Mouse (Mus musculus): ENCODE measurements around the gene Asrgl1.
"Not testable (repeated sequence)": the region's sequence is repeated elsewhere in the genome, so short reads cannot be mapped to it uniquely, and the experiment has no call there.

Asrgl1 gene

GRCm38 (mm10) chr19:9105101-9105685 is 30.2 kb downstream of the Asrgl1 start:
- DNase-seq (ENCODE audit: low read depth, low spot score): no peak

- no peak for DNase-seq (ENCODE audit: low read depth, low spot score)
Observed at GRCm38 (mm10) chr19:9103986-9104385, 31.4 kb downstream of the Asrgl1 start.

DNA sequence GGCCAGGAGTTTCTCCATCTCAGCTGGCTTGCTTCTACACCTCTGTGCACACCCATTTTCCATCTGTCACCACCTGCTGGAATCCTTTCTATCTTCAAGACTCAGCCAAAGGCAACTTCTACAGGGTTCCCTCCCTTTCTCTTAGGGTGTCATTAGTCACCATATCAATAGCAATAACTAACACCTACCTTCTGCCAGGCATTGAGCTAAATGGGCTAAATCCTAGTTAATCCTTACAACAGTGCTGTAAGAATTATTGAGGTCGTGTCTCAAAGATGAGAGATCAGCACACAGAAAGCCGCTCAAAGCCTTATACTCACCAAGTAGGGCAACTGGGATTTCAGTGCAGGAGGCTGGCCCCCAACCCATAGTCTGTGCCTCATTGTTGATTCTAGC is 34.4 kb downstream of the Asrgl1 start:
- no peak for DNase-seq (ENCODE audit: low read depth, low spot score)

DNA sequence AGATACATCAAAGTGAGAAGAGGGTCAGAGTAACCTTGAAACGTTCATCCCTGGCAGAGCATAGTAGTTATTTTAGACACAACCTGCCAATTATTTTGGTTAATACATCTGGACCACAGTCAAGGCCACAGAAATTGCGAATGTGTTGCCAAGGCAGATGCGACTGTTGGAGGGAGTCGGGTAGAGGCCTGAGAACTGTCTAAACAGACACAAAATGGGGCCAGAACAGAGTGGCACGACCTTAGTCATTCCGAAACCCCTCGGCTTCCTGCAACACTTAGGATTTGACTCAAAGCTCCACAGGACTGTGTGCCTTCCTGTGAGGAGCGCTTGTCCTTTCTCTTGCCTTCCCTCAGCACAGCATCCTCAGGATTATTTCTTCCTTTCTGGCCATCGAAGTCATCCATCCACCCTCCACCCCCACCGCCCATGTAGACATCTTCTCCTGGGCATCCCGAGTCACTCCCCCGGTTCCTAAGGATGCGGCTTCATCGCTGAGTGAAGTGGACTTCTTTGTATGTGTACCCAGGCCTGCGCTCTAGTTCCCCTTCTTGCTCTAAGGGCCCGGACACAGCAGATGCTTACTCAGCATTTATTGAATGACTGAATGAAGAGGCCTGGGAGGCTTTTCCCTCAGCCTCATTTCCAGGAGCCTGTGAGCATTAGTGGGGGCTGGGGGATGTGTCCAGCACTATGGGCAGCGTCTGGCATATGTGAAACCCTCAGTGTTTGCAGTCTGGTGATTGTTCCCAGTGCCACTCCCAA is 35.0 kb downstream of the Asrgl1 start:
- no peak for DNase-seq (ENCODE audit: low read depth, low spot score)

DNA sequence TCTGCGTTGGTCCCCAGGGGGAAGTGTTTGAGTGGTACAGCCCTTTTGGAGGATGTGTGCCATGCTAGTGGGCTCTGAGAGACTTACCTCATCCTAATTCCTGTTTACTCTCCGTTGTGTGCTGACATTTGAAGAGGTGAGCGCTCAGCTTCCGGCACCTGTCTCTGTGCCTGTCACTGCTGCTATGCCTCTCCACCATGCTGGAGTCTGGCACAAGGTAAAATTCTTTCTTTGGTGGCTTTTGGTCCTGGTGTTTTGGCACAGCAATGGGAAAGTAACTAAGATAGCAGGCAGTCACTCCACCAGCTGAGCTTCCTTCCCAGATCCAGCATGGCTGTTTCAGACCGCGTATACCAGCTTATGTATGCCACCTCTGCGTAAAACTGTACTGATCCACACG is 35.7 kb downstream of the Asrgl1 start:
- no peak for DNase-seq (ENCODE audit: low read depth, low spot score)

DNA sequence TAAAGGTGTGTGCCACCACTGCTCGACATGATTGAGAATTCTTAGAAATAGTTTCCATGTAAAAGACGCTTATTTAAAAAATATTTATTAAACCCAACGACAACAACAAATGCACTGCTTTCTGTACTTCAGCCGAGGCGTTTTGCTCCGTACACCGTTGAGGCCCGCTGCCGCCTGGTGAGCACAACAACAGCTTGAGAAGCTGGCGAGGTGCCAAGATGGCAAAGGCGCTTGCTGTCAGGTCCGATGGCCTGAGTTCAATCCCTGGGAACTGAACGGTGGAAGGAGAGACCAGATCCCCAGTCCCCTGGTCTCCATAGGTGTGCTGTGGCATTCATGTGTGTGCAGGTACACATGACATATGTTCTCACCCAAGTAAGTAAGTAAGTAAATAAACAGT is 38.0 kb downstream of the Asrgl1 start:
- no peak for DNase-seq (ENCODE audit: low read depth, low spot score)

DNA sequence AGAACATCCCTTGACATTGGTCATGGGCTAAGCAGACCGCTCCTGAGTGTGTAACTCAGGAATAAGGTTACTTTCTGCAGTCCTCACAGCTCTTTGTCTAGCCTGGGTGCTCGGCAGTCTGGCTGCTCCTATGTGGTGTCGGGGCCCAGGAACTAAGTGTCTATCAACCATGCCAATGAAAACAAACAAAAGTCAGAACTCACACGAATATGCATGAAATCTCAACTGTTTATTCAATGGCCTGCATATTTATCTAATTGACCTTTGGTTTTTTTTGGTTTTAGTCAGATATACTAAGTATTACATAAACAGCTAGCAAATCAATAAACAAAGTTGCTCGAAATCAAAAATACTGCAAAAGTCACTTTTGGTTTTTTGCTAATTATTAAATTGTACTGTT is 40.3 kb downstream of the Asrgl1 start:
- DNase-seq (ENCODE audit: low read depth, low spot score): no peak

GRCm38 (mm10) chr19:9090709-9091108 is 44.7 kb downstream of the Asrgl1 start:
- DNase-seq (ENCODE audit: low read depth, low spot score): no peak

- DNase-seq (ENCODE audit: low read depth, low spot score): no peak
Observed at GRCm38 (mm10) chr19:9090191-9090590, 45.2 kb downstream of the Asrgl1 start.

DNA sequence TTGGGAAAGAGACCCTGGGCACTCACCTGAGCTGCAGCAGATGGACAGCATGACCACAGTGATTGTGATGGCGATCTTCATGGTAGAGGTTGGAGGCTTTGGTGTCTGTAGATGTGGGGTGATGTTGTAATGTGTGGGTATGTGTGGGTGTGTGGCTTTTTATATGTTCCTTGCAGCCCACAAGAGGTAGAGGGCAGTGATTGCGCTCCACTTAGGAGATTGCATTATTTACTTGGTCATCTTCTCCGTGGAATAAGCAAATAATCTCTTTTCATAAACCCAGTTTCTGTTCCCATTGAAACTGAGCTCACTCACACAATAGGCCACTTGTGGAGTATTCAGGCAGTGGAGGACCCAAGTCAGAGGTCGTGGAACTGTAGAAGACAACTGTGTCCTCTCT is 47.6 kb downstream of the Asrgl1 start, which contains the start of gene Scgb1a1:
Scgb1a1 (minus strand) TSS at position 138 of the 400 bp plus-strand sequence.
- no peak for DNase-seq (ENCODE audit: low read depth, low spot score)

DNA sequence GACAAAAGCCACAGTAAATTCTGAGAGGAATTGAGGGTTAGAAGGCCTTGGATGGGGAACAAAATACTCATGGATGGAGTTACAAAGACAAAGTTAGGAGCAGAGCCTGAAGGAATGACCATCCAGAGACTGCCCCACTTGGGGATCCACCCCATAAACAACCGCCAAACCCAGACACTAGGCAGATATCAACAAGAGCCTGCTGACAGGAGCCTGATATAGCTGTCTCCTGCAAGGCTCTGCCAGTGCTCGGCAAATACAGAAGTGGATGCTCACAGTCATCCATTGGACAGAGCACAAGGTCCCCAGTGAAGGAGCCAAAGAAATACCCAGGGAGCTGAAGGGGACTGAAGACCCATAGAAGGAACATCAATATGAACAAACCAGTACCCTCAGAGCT is 51.5 kb downstream of the Asrgl1 start:
- not testable (repeated sequence) for DNase-seq (ENCODE audit: low read depth, low spot score)

GRCm38 (mm10) chr19:9083010-9083355 is 52.5 kb downstream of the Asrgl1 start:
- DNase-seq (ENCODE audit: low read depth, low spot score): no peak

- DNase-seq (ENCODE audit: low read depth, low spot score): peak; percentile 87
Observed at GRCm38 (mm10) chr19:9082191-9083009, 53.0 kb downstream of the Asrgl1 start.

DNA sequence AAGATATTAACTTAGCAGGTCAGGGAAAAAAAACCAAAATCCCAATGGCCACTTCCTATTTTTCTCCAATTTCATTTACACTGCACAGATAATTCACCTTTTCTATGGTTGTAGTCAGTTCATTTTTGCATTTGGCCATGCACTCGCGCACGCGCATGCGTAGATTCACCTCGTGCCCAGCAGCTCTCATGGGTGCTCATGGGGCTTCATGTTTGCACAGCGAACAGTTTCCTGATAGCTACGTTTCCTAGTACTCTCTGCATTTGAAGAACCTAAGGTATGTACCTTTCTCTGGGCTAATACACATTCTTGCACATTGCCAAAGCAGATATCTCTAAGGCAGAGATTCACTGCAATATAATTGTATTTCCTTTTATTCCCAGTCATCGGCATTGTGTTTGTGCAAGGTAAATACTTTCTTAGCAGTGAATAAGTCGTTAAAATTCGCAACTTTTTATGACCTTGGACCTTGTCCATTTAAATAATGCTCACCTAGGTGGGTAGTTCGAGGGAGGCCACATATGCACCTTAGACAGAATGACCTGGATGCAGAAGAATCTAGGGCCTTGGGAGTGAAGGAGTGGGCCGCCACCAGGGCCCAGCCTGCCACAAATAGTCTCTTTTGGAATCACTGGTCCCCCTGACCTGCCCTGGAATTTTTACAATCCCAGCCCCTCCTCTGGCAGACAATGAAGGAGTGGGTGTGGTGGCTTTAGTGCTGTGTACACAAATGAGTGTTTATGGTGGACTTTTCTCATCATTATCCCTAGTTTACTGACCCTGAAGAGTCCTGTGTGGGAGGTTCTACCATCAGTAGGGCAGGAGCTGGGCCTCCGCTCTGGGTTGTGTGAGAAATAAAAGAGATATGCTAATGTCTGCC is 53.9 kb downstream of the Asrgl1 start:
- no peak for DNase-seq (ENCODE audit: low read depth, low spot score)

DNA sequence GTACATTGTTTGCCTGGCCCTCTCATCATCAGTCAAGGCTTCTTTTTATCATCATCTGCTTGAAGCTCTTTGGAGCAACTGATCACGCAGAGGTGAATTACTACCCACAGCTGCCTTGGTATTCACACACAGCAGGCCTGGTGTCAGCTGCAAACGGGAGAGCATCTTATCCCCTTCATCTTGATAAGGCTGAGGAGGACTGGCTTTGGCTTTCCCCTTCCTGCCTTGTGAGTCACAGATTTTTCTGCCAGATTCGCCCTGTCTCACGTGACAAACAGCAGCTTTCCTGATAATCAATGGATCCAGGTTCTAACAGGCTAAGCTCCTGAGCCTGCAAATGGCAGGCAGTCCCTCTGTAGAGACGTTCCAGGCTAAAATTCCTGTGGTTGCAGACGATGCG is 55.5 kb downstream of the Asrgl1 start:
- no peak for DNase-seq (ENCODE audit: low read depth, low spot score)

- DNase-seq (ENCODE audit: low read depth, low spot score): no peak
Observed at GRCm38 (mm10) chr19:9076982-9077660, 58.3 kb downstream of the Asrgl1 start.

DNA sequence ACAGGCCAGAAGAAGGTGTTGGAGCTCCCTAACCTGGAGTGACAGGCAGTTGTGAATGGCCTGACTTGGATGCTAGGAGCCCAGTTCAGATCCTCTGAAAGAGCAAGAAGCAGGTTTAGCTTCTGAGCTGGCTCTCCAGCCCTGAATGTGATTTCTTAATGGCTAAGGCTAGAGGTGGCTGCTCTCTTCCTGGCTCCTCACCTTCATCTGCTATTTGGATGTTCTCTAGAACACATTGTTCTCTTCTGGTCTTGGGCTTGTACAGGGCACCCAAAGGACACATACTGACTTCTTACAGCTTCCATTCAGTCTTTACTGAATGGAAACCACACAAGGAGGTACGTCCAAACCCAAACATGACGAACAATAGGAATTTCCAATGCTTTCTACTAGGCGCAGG is 59.4 kb downstream of the Asrgl1 start:
- no peak for DNase-seq (ENCODE audit: low read depth, low spot score)

GRCm38 (mm10) chr19:9075558-9075957 is 59.9 kb downstream of the Asrgl1 start:
- DNase-seq (ENCODE audit: low read depth, low spot score): no peak

GRCm38 (mm10) chr19:9074424-9074823 is 61.0 kb downstream of the Asrgl1 start:
- DNase-seq (ENCODE audit: low read depth, low spot score): peak; percentile 21

GRCm38 (mm10) chr19:9073776-9074411 is 61.5 kb downstream of the Asrgl1 start:
- no peak for DNase-seq (ENCODE audit: low read depth, low spot score)

DNA sequence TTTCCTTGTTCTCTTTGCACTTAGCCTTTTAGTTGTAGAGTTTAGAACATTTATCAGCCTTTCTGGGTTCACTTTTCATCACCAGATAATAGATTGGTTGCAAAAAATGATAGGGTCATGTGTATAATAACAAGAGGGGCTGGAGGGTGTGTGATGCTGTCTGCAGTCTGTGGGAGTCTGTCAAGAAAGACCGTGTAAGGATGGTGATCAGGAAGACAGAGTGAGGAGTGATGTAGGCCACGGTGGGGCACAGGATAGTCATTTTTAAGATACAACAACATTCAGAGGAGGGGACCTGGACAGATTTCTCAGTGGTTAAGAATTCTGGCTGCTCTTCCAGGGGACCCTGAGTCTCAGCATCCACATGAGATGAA is 63.3 kb downstream of the Asrgl1 start:
- no peak for DNase-seq (ENCODE audit: low read depth, low spot score)

Data from A20 (cell line).